Mouse (Mus musculus) kidney, embryonic 15.5 days (tissue): Measurements from ENCODE around the gene Arid5b. TPM values are rescaled to one million over a fixed set of nuclear protein-coding genes. Genes with fewer than 3 reads are reported as not detected.

ENCODE experiments used
- ATAC-seq: fragments of 200-750 bp; cut with Nextera tagmentation; replicated peaks from 2 replicates; pipeline ENCODE4 v1.8.0; 2017; ENCODE audit warnings: moderate TSS enrichment; ENCODE audit not compliant: low FRiP score
- H3K27ac ChIP-seq: fragments of 300-500 bp; sonication (generic); 2 replicates; pipeline ENCODE4 v1.5.1; 2015; ENCODE audit warnings: mild to moderate bottlenecking, inconsistent platforms
- H3K27me3 ChIP-seq: fragments of 300-500 bp; sonication (generic); 2 replicates; pipeline ENCODE4 v1.6.1; 2015; ENCODE audit warnings: inconsistent platforms
- H3K36me3 ChIP-seq: fragments of 300-500 bp; sonication (generic); 2 replicates; pipeline ENCODE4 v1.6.1; 2015; ENCODE audit warnings: inconsistent platforms
- H3K4me1 ChIP-seq: fragments of 300-500 bp; sonication (generic); 2 replicates; pipeline ENCODE4 v1.6.1; 2015; ENCODE audit warnings: inconsistent platforms
- H3K4me2 ChIP-seq: fragments of 300-500 bp; sonication (generic); 2 replicates; pipeline ENCODE4 v1.6.1; 2015; ENCODE audit warnings: moderate library complexity, mild to moderate bottlenecking, inconsistent platforms
- H3K4me3 ChIP-seq: fragments of 300-500 bp; sonication (generic); replicated peaks from 2 replicates; pipeline ENCODE4 v1.5.1; 2015; ENCODE audit warnings: mild to moderate bottlenecking, inconsistent platforms
- H3K9ac ChIP-seq: fragments of 300-500 bp; sonication (generic); 2 replicates; pipeline ENCODE4 v1.6.1; 2015; ENCODE audit warnings: mild to moderate bottlenecking, inconsistent platforms
- H3K9me3 ChIP-seq: fragments of 300-500 bp; sonication (generic); replicated peaks from 2 replicates; pipeline ENCODE4 v1.6.1; 2016; ENCODE audit warnings: inconsistent platforms
- WGBS: fragments of 180-500 bp; shearing (Covaris S2); methylation state at CpG from one replicate; pipeline ENCODE4 v1.1.7; 2015; ENCODE audit warnings: mixed read lengths; 5-methylcytosine and 5-hydroxymethylcytosine counted together
- polyA plus RNA-seq: library from polyadenylated mRNA; unstranded; fragments of >200 nt; fragmentation: Nextera tagmentation; extraction: Ambion mirVana; gene quantifications from 2 replicates; pipeline ENCODE4 v1.2.1, GENCODE M21; 2015

Arid5b gene
- polyA plus RNA-seq, 1 experiment from 2014 or later = 38.6 TPM

- 40% methylated on average over 8 of the region's 8 CpGs for WGBS
Measured at GRCm38 (mm10) chr10:68125919-68126550, 152.5 kb downstream of the Arid5b start.

GRCm38 (mm10) chr10:68124985-68125384, 153.6 kb downstream of the Arid5b start:
- H3K36me3 ChIP-seq = peaks cover 64% of the 10 kb centered on the region
- no peaks in the 10 kb centered on the region for H3K9me3 ChIP-seq
- H3K4me1 ChIP-seq = peaks cover 31% of the 10 kb centered on the region
- WGBS = 81% methylated on average over 2 of the region's 2 CpGs
- no peak overlapping the region for H3K4me2 ChIP-seq
- H3K9ac ChIP-seq = no peak overlapping the region
- H3K27ac ChIP-seq = no peak overlapping the region; the same call in 1 of the 2 replicates
- no peak for ATAC-seq
- H3K4me3 ChIP-seq = no peak overlapping the region
- no peaks in the 10 kb centered on the region for H3K27me3 ChIP-seq

More at GRCm38 (mm10) chr10:68125919-68126550, 152.5 kb downstream of the Arid5b start:
- Histone ChIP-seq H3K36me3 (peaks cover 59% of the 10 kb centered on the region), H3K9me3 (no peaks in the 10 kb centered on the region), H3K27me3 (no peaks in the 10 kb centered on the region), H3K4me2 (no peak overlapping the region), H3K9ac (no peak overlapping the region), H3K4me1 (peaks cover 36% of the 10 kb centered on the region), H3K27ac (peak overlapping the region; percentile 49), H3K4me3 (no peak overlapping the region)
- 0 out of 2 replicates have a peak, but pooled peaks have one; percentile 22 for ATAC-seq

GRCm38 (mm10) chr10:68123446-68123845, 155.1 kb downstream of the Arid5b start:
- no peaks in the 10 kb centered on the region for H3K27me3 ChIP-seq
- H3K4me1 ChIP-seq = peaks cover 17% of the 10 kb centered on the region
- no peak overlapping the region for H3K4me3 ChIP-seq
- ATAC-seq = no peak
- H3K9me3 ChIP-seq = no peaks in the 10 kb centered on the region
- H3K4me2 ChIP-seq = no peak overlapping the region
- no peak overlapping the region for H3K9ac ChIP-seq
- peaks cover 69% of the 10 kb centered on the region for H3K36me3 ChIP-seq
- H3K27ac ChIP-seq = no peak overlapping the region
- 90% methylated on average over 4 of the region's 4 CpGs for WGBS

- no peak for ATAC-seq
- H3K4me3 ChIP-seq = no peak overlapping the region
- no peaks in the 10 kb centered on the region for H3K27me3 ChIP-seq
- H3K4me1 ChIP-seq = peaks cover 8% of the 10 kb centered on the region
- H3K9ac ChIP-seq = no peak overlapping the region
- 89% methylated on average over 4 of the region's 4 CpGs for WGBS
- H3K36me3 ChIP-seq = peaks cover 72% of the 10 kb centered on the region
- H3K27ac ChIP-seq = no peak overlapping the region
- H3K9me3 ChIP-seq = no peaks in the 10 kb centered on the region
- H3K4me2 ChIP-seq = no peak overlapping the region
Measured at GRCm38 (mm10) chr10:68121960-68122359, 156.6 kb downstream of the Arid5b start.

DNA sequence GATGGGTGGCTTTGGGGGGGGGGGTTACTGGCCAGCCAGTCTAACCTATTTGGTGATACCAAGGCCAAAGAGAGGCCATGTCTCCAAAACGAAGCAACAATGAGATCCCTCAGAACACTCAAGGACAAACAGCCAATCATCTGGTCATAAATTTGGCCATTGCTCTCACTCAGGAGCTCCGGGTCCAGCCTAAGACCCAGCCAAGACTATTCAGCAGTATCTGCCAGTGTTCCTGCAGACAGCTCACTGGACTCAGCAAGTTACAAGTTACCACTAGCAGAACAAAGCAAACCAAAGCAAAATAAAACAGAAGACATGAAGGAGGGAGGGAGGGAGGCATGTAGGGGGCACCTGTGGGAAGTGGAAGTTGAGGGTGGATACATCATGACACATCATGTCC, 157.3 kb downstream of the Arid5b start:
- peaks cover 5% of the 10 kb centered on the region; the same call in 1 of the 2 replicates for H3K4me1 ChIP-seq
- no peak overlapping the region for H3K4me2 ChIP-seq
- no peak overlapping the region for H3K27ac ChIP-seq
- no peak for ATAC-seq
- H3K4me3 ChIP-seq = no peak overlapping the region
- WGBS = 84% methylated on average over 2 of the region's 2 CpGs
- no peaks in the 10 kb centered on the region for H3K27me3 ChIP-seq
- no peak overlapping the region for H3K9ac ChIP-seq
- H3K36me3 ChIP-seq = peaks cover 77% of the 10 kb centered on the region
- no peaks in the 10 kb centered on the region for H3K9me3 ChIP-seq

DNA sequence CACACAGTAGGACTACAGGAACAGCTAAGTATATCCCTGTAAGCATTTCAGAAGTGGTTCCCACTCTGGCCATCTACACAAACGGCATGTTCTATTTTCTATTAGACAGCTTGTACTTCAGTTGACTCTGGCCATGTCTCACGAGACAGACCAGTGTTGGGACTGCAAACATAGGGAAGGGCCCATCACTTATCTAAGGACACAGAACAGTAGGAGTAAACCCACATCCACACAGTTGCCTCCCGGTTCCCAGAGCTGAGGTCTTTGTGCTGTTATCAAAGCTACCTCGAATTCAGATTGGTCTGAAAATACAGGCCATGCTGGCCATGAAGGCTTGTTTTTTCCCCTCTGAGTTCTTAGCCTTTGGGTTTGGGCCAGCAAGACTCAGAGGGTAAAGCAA, 158.5 kb downstream of the Arid5b start:
- ATAC-seq = no peak
- no peak overlapping the region for H3K27ac ChIP-seq
- no peaks in the 10 kb centered on the region for H3K9me3 ChIP-seq
- H3K4me2 ChIP-seq = no peak overlapping the region
- WGBS = 87% methylated on average over 4 of the region's 4 CpGs
- no peaks in the 10 kb centered on the region for H3K4me1 ChIP-seq
- no peak overlapping the region for H3K9ac ChIP-seq
- H3K36me3 ChIP-seq = peaks cover 79% of the 10 kb centered on the region
- no peaks in the 10 kb centered on the region for H3K27me3 ChIP-seq
- no peak overlapping the region for H3K4me3 ChIP-seq

- Histone ChIP-seq H3K4me2 (no peak overlapping the region), H3K36me3 (peaks cover 79% of the 10 kb centered on the region), H3K27me3 (no peaks in the 10 kb centered on the region), H3K9me3 (no peaks in the 10 kb centered on the region), H3K4me1 (no peaks in the 10 kb centered on the region), H3K9ac (no peak overlapping the region), H3K4me3 (no peak overlapping the region), H3K27ac (no peak overlapping the region)
- WGBS = 63% methylated on average over 6 of the region's 6 CpGs
- ATAC-seq = no peak
Measured at GRCm38 (mm10) chr10:68119285-68119684, 159.3 kb downstream of the Arid5b start.

DNA sequence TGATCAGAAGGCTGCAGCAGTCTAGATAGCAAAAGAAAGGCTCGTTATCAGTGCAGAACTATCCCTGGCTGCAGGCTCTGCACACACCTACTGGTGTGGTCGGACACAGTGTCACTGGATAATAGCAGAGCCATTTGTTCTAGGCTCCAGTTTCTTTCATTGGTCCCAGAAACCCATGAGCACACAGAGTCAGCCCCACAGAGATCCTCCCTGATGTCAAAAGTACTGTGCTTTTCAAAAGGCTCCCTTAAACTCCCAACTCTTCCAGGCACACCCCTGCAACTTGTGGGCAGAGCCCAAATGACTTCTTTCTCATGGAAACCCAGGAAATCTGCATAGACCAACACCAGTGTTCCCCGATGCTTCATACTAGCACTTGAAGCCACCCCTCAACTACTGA, 163.6 kb downstream of the Arid5b start:
- no peak overlapping the region for H3K9ac ChIP-seq
- peaks cover 7% of the 10 kb centered on the region for H3K4me1 ChIP-seq
- H3K36me3 ChIP-seq = peaks cover 48% of the 10 kb centered on the region
- H3K27me3 ChIP-seq = no peaks in the 10 kb centered on the region
- 80% methylated on average over 3 of the region's 3 CpGs for WGBS
- ATAC-seq = no peak
- no peak overlapping the region for H3K4me2 ChIP-seq
- H3K27ac ChIP-seq = no peak overlapping the region
- H3K4me3 ChIP-seq = no peak overlapping the region
- H3K9me3 ChIP-seq = no peaks in the 10 kb centered on the region

- no peaks in the 10 kb centered on the region for H3K9me3 ChIP-seq
- H3K9ac ChIP-seq = no peak overlapping the region
- WGBS = 84% methylated on average over 5 of the region's 5 CpGs
- H3K27ac ChIP-seq = peak overlapping the region; percentile 45; the same call in 1 of the 2 replicates
- no peaks in the 10 kb centered on the region for H3K27me3 ChIP-seq
- H3K4me3 ChIP-seq = no peak overlapping the region
- H3K4me1 ChIP-seq = peaks cover 7% of the 10 kb centered on the region
- no peak overlapping the region for H3K4me2 ChIP-seq
- ATAC-seq = no peak
- peaks cover 48% of the 10 kb centered on the region for H3K36me3 ChIP-seq
Measured at GRCm38 (mm10) chr10:68113645-68114044, 164.9 kb downstream of the Arid5b start.

DNA sequence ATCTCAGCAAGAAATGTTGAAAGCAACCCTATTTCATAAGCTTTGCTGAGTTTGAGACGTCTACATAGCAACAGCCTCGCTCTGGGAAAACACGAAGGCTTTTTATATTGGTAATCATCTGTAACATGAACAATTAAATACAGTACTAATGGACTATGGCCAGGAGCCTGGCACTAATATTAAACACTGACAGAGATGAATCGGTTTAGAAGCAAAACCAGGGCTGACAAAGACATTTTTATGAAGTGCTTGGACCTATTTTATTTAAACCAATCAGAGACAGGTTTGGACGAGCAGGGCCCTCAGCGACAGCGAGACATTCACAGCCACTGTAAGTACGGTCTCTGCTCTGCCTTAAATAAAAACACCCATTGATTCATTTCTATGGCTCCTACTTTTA, 165.6 kb downstream of the Arid5b start:
- Histone ChIP-seq H3K4me3 (no peak overlapping the region), H3K36me3 (peaks cover 44% of the 10 kb centered on the region), H3K27me3 (no peaks in the 10 kb centered on the region), H3K4me2 (no peak overlapping the region), H3K27ac (0 out of 2 replicates have a peak overlapping the region, but pooled peaks have one; percentile 45), H3K4me1 (peaks cover 7% of the 10 kb centered on the region), H3K9ac (no peak overlapping the region), H3K9me3 (no peaks in the 10 kb centered on the region)
- whole genome bisulfite sequencing = 61% methylated on average over 8 of the region's 8 CpGs
- no peak for ATAC-seq

GRCm38 (mm10) chr10:68110607-68111006, 167.9 kb downstream of the Arid5b start:
- Histone ChIP-seq H3K27me3 (no peaks in the 10 kb centered on the region), H3K36me3 (peaks cover 24% of the 10 kb centered on the region), H3K27ac (no peak overlapping the region), H3K4me3 (no peak overlapping the region), H3K9ac (no peak overlapping the region), H3K4me2 (no peak overlapping the region), H3K4me1 (peaks cover 27% of the 10 kb centered on the region), H3K9me3 (no peaks in the 10 kb centered on the region)
- WGBS = 56% methylated on average over 5 of the region's 5 CpGs
- no peak for ATAC-seq

DNA sequence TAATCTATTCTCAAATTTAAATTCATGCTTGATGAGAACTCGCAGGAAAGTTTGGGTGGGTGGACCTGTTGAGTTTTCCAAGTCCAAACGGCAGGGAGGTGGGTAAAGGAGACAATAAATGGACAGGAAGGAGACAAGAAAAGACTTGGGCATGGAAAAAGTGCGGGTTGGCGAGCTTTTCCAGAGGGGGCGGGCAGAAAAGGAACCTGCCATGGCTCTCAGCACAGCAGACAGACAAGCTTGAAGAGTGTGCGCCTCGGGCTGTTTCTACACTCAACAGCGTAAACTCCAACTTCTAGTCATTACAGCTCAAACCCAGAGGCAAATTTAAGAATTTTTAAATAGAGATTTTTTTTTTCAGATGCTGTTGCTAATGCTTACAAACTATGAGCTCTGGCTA, 168.4 kb downstream of the Arid5b start:
- Histone ChIP-seq H3K4me1 (peaks cover 31% of the 10 kb centered on the region), H3K36me3 (peaks cover 20% of the 10 kb centered on the region), H3K4me3 (no peak overlapping the region), H3K4me2 (no peak overlapping the region), H3K27me3 (no peaks in the 10 kb centered on the region), H3K27ac (no peak overlapping the region), H3K9me3 (no peaks in the 10 kb centered on the region), H3K9ac (no peak overlapping the region)
- ATAC-seq = no peak
- WGBS = 85% methylated on average over 8 of the region's 8 CpGs

GRCm38 (mm10) chr10:68109651-68110050, 168.9 kb downstream of the Arid5b start:
- Histone ChIP-seq H3K27me3 (no peaks in the 10 kb centered on the region), H3K27ac (no peak overlapping the region), H3K9ac (no peak overlapping the region), H3K4me1 (peaks cover 37% of the 10 kb centered on the region), H3K36me3 (peaks cover 15% of the 10 kb centered on the region), H3K9me3 (no peaks in the 10 kb centered on the region), H3K4me3 (no peak overlapping the region), H3K4me2 (no peak overlapping the region)
- WGBS = 82% methylated on average over 1 of the region's 1 CpGs
- no peak for ATAC-seq
